Mouse (Mus musculus): ENCODE measurements around the gene Mphosph6.

DNA sequence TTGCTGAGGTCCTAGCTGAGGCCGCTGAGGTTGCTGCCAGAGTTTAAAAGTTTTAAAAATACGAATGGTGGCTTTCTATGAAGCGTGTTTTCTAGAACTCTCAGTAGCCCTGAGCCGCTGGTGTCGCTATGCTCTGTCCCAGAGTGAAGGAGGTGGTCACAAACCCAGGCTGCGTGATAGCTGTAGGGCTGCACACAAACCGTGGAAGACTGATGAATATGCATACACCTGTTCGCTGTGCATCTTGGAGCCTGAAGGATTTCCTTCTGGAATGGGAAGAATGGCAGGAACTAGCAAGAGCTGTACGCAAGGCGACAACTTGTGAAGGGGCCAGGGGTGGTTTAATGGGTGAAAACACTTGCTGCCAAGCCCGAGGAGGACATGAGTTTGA is 551 bp upstream of the Mphosph6 start:
- no peak for TF ChIP-seq POLR2A (IDR thresholded peaks at IDR 0.05; ENCODE audit: borderline replicate concordance, insufficient read depth, low read length)
- no peak for TF ChIP-seq CTCF (IDR thresholded peaks at IDR 0.05; ENCODE audit: borderline replicate concordance, insufficient read depth, low read depth, low read length)
